Mouse (Mus musculus): Measurements from ENCODE around the gene Tm7sf2. TPM values are rescaled to one million over a fixed set of nuclear protein-coding genes. Genes with fewer than 3 reads are reported as not detected.
"Not testable (repeated sequence)": the region's sequence is repeated elsewhere in the genome, so short reads cannot be mapped to it uniquely, and the experiment has no call there.

Tm7sf2 gene
- total RNA-seq, 4 experiments from 2014 or later: 24.9 to 36.1 (median 27.2) TPM

- DNase-seq: no peak
These were observed 778 bp upstream of the Tm7sf2 start for GRCm38 (mm10) chr19:6068951-6069350.

- peak; percentile 69 for DNase-seq
These were observed 1.0 kb downstream of the Tm7sf2 start for GRCm38 (mm10) chr19:6067011-6067723.

GRCm38 (mm10) chr19:6066571-6066970 lies 1.6 kb downstream of the Tm7sf2 start:
- no peak for DNase-seq

GRCm38 (mm10) chr19:6063081-6063480 lies 5.1 kb downstream of the Tm7sf2 start:
- DNase-seq: no peak

GRCm38 (mm10) chr19:6062418-6062817 lies 5.8 kb downstream of the Tm7sf2 start:
- no peak for DNase-seq

GRCm38 (mm10) chr19:6061641-6062302 lies 6.4 kb downstream of the Tm7sf2 start:
- DNase-seq: no peak

- DNase-seq: peak; percentile 94
These were observed 7.1 kb downstream of the Tm7sf2 start, which contains the start of gene Znhit2 for GRCm38 (mm10) chr19:6061021-6061533. Gene Znhit2, plus strand, starts transcription at chr19:6061192.

GRCm38 (mm10) chr19:6058966-6059365 lies 9.2 kb downstream of the Tm7sf2 start:
- DNase-seq: no peak

- no peak for DNase-seq
These were observed 9.7 kb downstream of the Tm7sf2 start for GRCm38 (mm10) chr19:6058513-6058912.

- DNase-seq: peak; percentile 98
These were observed 10.7 kb downstream of the Tm7sf2 start, which contains the start of the genes Mrpl49 and Fau for GRCm38 (mm10) chr19:6057313-6058096. Gene Mrpl49, minus strand, starts transcription at chr19:6057785. Gene Fau, plus strand, starts transcription at chr19:6057844.

- no peak for DNase-seq
These were observed 11.5 kb downstream of the Tm7sf2 start for GRCm38 (mm10) chr19:6056696-6057095.

- DNase-seq: no peak
These were observed 13.9 kb downstream of the Tm7sf2 start for GRCm38 (mm10) chr19:6054296-6054695.

- DNase-seq: no peak
These were observed 15.7 kb downstream of the Tm7sf2 start for GRCm38 (mm10) chr19:6052516-6052915.

- no peak for DNase-seq
These were observed 19.3 kb downstream of the Tm7sf2 start for GRCm38 (mm10) chr19:6048681-6049410.

GRCm38 (mm10) chr19:6047899-6048166 lies 20.3 kb downstream of the Tm7sf2 start:
- no peak for DNase-seq

GRCm38 (mm10) chr19:6047154-6047898 lies 20.8 kb downstream of the Tm7sf2 start:
- no peak for DNase-seq

GRCm38 (mm10) chr19:6046294-6047153 lies 21.6 kb downstream of the Tm7sf2 start, which contains the start of gene Syvn1:
Gene Syvn1, plus strand, starts transcription at chr19:6046576.
- peak; percentile 92 for DNase-seq

- DNase-seq: no peak
These were observed 22.5 kb downstream of the Tm7sf2 start for GRCm38 (mm10) chr19:6045366-6046293.

- DNase-seq: not testable (repeated sequence)
These were observed 24.1 kb downstream of the Tm7sf2 start for GRCm38 (mm10) chr19:6044102-6044501.

All from adrenal gland, adult 8-10 months (tissue).